Mouse (Mus musculus) neural tube, embryonic 15.5 days (tissue): Measurements from ENCODE around the gene Ccdc105. TPM values are rescaled to one million over a fixed set of nuclear protein-coding genes. Genes with fewer than 3 reads are reported as not detected.

ENCODE experiments used
- ATAC-seq: fragments of 200-750 bp; cut with Nextera tagmentation; 2 replicates; pipeline ENCODE4 v1.8.0; 2017; ENCODE audit warnings: mild to moderate bottlenecking, moderate TSS enrichment, moderate library complexity; ENCODE audit not compliant: low FRiP score
- H3K27ac ChIP-seq: fragments of 300-500 bp; sonication (generic); replicated peaks from 2 replicates; pipeline ENCODE4 v1.5.1; 2015; ENCODE audit warnings: mild to moderate bottlenecking, inconsistent platforms
- H3K27me3 ChIP-seq: fragments of 300-500 bp; sonication (generic); replicated peaks from 2 replicates; pipeline ENCODE4 v1.6.1; 2015; ENCODE audit warnings: inconsistent platforms
- H3K36me3 ChIP-seq: fragments of 300-500 bp; sonication (generic); 2 replicates; pipeline ENCODE4 v1.6.1; 2015; ENCODE audit warnings: inconsistent platforms
- H3K4me1 ChIP-seq: fragments of 300-500 bp; sonication (generic); 2 replicates; pipeline ENCODE4 v1.6.1; 2015; ENCODE audit warnings: inconsistent platforms
- H3K4me2 ChIP-seq: fragments of 300-500 bp; sonication (generic); 2 replicates; pipeline ENCODE4 v1.6.1; 2015; ENCODE audit warnings: inconsistent platforms, mild to moderate bottlenecking, moderate library complexity
- H3K4me3 ChIP-seq: fragments of 300-500 bp; sonication (generic); replicated peaks from 2 replicates; pipeline ENCODE4 v1.5.1; 2015; ENCODE audit warnings: mild to moderate bottlenecking, inconsistent platforms
- H3K9ac ChIP-seq: fragments of 300-500 bp; sonication (generic); replicated peaks from 2 replicates; pipeline ENCODE4 v1.6.1; 2015; ENCODE audit warnings: mild to moderate bottlenecking, inconsistent platforms
- H3K9me3 ChIP-seq: fragments of 300-500 bp; sonication (generic); replicated peaks from 2 replicates; pipeline ENCODE4 v1.6.1; 2016; ENCODE audit warnings: inconsistent platforms
- WGBS: fragments of 180-500 bp; shearing (Covaris S2); methylation state at CpG from one replicate; pipeline ENCODE4 v1.1.7; 2015; ENCODE audit warnings: mixed read lengths; 5-methylcytosine and 5-hydroxymethylcytosine counted together
- polyA plus RNA-seq: library from polyadenylated mRNA; unstranded; fragments of >200 nt; fragmentation: Nextera tagmentation; extraction: Ambion mirVana; gene quantifications from 2 replicates; pipeline ENCODE4 v1.2.1, GENCODE M21; 2015

Gene Ccdc105
- 0.36 and 0.49 TPM in 2 replicates for polyA plus RNA-seq

DNA sequence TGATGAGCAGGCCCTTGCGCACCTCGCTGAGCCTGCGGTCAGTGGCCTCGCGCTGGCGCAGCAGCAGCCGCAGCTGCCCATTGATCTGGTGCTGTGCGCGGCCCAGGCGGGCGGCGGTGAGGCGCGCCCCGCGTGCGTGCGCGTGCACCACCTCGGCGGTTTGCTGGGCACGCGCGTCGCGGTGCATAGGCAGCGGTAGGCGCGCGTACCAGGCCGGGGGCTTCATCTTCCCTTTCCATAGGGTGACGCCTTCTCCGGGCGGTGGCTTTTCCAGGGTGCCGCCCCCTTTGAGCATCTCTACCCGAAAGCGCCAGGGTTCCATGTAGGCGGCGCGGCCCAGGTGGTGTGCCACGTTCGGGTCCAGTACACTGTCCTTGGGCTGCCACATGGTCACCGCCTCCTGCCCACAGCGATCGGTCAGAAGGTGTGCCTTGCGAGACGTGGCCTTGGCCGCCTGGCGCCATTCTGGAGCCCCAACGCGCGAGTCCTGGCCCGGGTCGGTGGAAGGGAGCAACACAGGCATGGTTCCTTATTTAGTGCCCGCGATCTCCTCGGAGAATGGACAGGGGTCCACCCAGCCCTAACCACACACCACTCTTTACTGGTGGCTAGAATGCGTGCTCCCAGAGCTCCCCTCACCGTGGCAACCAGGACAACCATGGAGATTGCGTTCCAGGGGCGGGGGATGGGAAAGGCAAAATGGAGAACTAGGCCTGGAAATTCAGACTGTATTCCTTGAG is at the start of gene Ccdc105:
Gene Ccdc105, minus strand, starts transcription at position 614 of the 740 bp plus-strand sequence.
- Histone ChIP-seq H3K4me2 (peak within 1 kb of the TSS; percentile 79), H3K4me3 (peak within 1 kb of the TSS; percentile 48), H3K27ac (peak within 1 kb of the TSS; percentile 92), H3K27me3 (no peaks in the 10 kb centered on the region; the same call in 1 of the 2 replicates), H3K9me3 (no peaks in the 10 kb centered on the region), H3K4me1 (peaks cover 23% of the 10 kb centered on the region), H3K9ac (peak within 1 kb of the TSS; percentile 60), H3K36me3 (no peaks in the 10 kb centered on the region)
- under 1% methylated on average over 61 of the region's 61 CpGs for WGBS
- ATAC-seq, result peak; percentile 96

DNA sequence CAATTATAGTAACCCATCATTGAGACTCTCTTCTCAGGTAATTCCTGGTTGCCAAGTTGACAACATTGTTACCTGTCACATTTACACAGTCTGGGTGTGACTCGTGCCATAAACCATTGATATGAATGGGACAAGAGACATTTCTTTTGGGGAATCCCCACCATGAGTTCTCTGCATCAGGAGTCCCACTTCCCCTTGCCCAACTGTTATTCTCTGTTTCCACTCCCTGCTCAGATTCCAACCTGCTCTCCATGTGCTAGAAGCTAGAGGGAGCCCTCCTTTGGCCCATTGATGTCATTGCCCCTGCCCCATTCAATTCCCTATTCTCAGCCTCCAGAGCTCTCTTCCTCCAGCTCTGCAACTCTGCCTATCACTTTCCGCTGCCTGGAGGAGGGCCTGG is 48.6 kb upstream of the Ccdc105 start:
- Histone ChIP-seq H3K4me1 (no peaks in the 10 kb centered on the region), H3K9me3 (no peaks in the 10 kb centered on the region), H3K9ac (no peak overlapping the region), H3K4me2 (no peak overlapping the region), H3K27me3 (no peaks in the 10 kb centered on the region), H3K27ac (no peak overlapping the region), H3K4me3 (no peak overlapping the region), H3K36me3 (peaks cover 5% of the 10 kb centered on the region; the same call in 1 of the 2 replicates)
- WGBS, result 90% methylated on average over 2 of the region's 2 CpGs
- ATAC-seq, result no peak

DNA sequence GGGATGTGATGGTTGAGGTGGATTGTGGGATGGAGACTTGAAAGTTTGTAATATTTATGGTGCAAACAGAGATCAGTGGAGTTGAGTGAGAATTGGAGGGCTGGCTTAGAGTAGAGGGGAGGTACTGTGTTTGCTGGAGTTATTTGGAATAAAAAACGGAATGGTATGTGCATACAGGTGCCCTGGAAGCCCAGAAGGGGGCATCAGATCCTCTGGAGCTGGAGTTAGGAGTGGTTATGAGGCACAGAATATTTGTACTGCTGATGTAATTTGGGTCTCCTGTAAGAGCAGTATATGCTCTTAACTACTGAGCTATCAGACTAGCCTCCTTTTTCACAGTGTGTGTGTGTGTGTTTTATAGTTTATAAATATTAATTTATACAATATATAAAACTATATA is 37.7 kb upstream of the Ccdc105 start:
- H3K9ac ChIP-seq, result no peak overlapping the region
- no peak overlapping the region for H3K27ac ChIP-seq
- H3K27me3 ChIP-seq, result no peaks in the 10 kb centered on the region
- H3K4me1 ChIP-seq, result peaks cover 12% of the 10 kb centered on the region
- H3K36me3 ChIP-seq, result peaks cover 5% of the 10 kb centered on the region; the same call in 1 of the 2 replicates
- H3K9me3 ChIP-seq, result no peaks in the 10 kb centered on the region
- ATAC-seq, result no peak
- H3K4me2 ChIP-seq, result no peak overlapping the region
- 44% methylated on average over 1 of the region's 1 CpGs for WGBS
- no peak overlapping the region for H3K4me3 ChIP-seq

DNA sequence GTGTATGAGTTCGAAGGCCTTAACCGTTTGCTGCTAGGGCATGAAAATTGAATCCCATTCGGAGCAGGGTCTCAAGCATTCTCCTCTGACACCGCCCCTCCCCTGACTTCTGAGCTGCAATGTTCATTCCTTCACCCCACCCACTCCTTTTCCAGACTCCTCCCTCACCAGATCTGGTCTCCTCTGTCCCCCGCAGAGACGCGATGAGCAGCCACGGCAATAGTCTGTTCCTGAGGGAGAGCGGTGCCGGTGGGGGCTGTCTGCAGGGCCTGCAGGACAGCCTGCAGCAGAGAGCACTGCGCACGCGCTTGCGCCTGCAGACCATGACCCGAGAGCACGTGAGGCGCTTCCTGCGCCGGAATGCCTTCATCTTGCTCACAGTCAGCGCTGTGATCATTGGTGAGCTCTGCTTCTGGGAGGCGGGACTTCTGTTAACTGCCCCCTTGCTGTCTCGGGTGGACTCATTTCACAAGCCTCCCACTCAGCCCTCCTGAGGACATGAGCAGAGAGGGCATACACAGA is 34.8 kb upstream of the Ccdc105 start:
- H3K4me3 ChIP-seq, result peak overlapping the region; percentile 55

DNA sequence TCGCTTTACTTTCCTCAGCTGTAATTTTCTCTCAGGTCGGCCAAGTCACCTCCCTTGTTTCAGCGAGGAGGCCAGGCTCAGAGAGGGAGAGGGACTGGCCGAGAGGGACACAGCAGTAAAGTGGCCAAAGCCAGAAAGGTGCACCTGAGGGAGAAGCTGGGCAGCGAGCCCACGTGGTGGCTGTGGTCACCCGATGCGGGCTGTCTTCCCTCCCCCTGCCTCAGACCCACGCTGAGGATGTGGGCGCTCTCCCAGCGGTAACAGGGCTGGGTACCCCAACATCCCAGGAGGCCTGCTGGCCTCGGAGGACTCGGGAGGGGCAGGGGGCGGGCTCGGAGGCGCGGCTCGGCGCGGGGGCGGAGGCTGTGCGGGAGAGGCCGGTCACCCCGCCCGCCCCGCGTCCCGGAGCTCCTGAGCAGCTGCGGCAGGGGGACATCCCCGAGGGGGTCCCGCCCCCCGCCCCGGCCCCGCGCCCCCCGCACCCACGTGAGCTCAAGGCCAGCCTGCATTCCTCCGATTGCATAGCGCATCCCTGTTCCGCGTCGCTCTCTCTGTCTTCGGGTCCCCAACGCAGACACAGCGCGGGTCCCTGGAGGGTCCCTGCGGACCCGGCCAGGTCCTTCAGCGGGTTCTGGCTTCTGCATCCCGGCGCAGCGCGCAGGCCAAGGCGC is 27.3 kb upstream of the Ccdc105 start, which contains the start of gene Slc1a6:
Gene Slc1a6, plus strand, starts transcription at position 516 of the 671 bp plus-strand sequence.
- H3K9me3 ChIP-seq, result no peaks in the 10 kb centered on the region
- no peaks in the 10 kb centered on the region; the same call in 1 of the 2 replicates for H3K36me3 ChIP-seq
- peak within 1 kb of the TSS; percentile 77 for H3K9ac ChIP-seq
- peak; percentile 80 for ATAC-seq
- WGBS, result under 1% methylated on average over 41 of the region's 54 CpGs
- peak within 1 kb of the TSS; percentile 71 for H3K27ac ChIP-seq
- peak within 1 kb of the TSS; percentile 97 for H3K4me2 ChIP-seq
- H3K4me3 ChIP-seq, result peak within 1 kb of the TSS; percentile 63
- peaks cover 28% of the 10 kb centered on the region for H3K4me1 ChIP-seq
- no peaks in the 10 kb centered on the region for H3K27me3 ChIP-seq

More for the DNA sequence above, 34.8 kb upstream of the Ccdc105 start:
- no peaks in the 10 kb centered on the region for H3K9me3 ChIP-seq
- 2% methylated on average over 22 of the region's 22 CpGs for WGBS
- peak overlapping the region; percentile 87 for H3K27ac ChIP-seq
- peak overlapping the region; percentile 66 for H3K9ac ChIP-seq
- peaks cover 5% of the 10 kb centered on the region; the same call in 1 of the 2 replicates for H3K36me3 ChIP-seq
- H3K4me1 ChIP-seq, result peaks cover 21% of the 10 kb centered on the region
- H3K4me2 ChIP-seq, result peak overlapping the region; percentile 67
- ATAC-seq, result peak; percentile 97
- H3K27me3 ChIP-seq, result no peaks in the 10 kb centered on the region

DNA sequence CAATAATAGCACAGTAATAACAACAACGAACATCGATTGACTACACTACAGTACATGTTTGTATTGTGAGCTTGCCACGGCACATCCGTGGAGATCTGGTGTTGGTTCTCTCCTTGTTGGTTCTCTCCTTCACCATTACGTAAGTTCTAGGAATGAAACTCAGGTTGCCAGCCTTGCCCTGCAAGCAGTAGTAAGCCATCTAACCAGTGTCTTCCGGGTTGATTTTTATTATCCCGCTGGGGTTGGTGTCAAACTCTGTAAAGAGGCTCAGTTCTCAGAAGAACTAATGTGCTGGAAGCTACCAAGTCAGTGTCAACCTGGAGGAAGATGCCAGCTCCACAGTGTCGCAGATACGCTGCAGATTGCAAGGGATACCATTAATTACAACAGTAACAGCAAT is 26.7 kb upstream of the Ccdc105 start:
- peak overlapping the region; percentile 77 for H3K9ac ChIP-seq
- peaks cover 28% of the 10 kb centered on the region for H3K4me1 ChIP-seq
- peak overlapping the region; percentile 63 for H3K4me3 ChIP-seq
- H3K9me3 ChIP-seq, result no peaks in the 10 kb centered on the region
- peak overlapping the region; percentile 71 for H3K27ac ChIP-seq
- H3K36me3 ChIP-seq, result no peaks in the 10 kb centered on the region; the same call in 1 of the 2 replicates
- 0 out of 2 replicates have a peak, but pooled peaks have one; percentile 7 for ATAC-seq
- WGBS, result 49% methylated on average over 9 of the region's 9 CpGs
- H3K27me3 ChIP-seq, result no peaks in the 10 kb centered on the region
- peak overlapping the region; percentile 97 for H3K4me2 ChIP-seq

DNA sequence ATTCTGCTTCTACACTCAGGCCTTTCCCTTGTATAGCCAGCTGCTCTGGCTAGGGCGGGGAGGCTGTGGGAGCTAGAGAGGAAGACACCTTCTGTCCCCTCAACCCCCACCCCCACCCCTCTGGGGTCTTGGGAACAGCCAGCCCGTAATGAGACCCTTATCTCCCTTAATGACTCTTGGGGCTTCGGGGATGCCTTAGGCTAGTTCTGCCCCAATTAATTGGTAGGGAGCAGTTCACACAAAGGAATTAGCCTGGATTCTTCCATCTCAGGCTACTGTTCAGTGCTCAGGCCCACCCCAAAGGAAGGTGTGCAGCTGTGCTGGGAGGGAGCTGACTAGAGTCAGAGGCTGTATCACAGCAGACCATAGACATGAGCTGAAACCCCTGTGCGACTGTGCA is 23.0 kb upstream of the Ccdc105 start:
- Histone ChIP-seq H3K9me3 (no peaks in the 10 kb centered on the region), H3K4me2 (no peak overlapping the region), H3K27ac (no peak overlapping the region), H3K27me3 (no peaks in the 10 kb centered on the region), H3K4me1 (peaks cover 13% of the 10 kb centered on the region), H3K4me3 (no peak overlapping the region), H3K36me3 (no peaks in the 10 kb centered on the region), H3K9ac (no peak overlapping the region)
- 39% methylated on average over 4 of the region's 4 CpGs for WGBS
- ATAC-seq, result no peak

DNA sequence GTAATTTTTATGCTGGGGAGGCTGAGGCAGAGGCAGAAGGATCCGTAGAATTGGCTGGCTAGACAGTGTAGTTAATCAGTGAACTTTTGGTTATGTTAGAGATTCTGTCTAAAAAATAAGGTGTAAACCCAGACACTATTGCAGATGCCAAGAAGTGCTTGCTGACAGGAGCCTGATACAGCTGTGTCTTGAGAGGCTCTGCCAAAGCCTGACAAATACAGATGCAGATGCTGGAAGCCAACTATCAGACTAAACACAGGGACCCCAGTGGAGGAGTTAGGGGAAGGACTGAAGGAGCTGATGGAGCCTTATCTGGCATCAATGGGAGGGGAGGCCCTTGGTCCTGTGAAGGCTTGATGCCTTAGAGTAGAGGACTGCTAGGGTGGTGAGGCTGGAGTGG is 12.7 kb upstream of the Ccdc105 start:
- ATAC-seq, result no peak
- H3K4me3 ChIP-seq, result no peak overlapping the region
- no peak overlapping the region for H3K27ac ChIP-seq
- no peaks in the 10 kb centered on the region for H3K27me3 ChIP-seq
- no peaks in the 10 kb centered on the region; the same call in none of the 2 replicates for H3K9me3 ChIP-seq
- H3K9ac ChIP-seq, result no peak overlapping the region
- 92% methylated on average over 1 of the region's 1 CpGs for WGBS
- no peak overlapping the region for H3K4me2 ChIP-seq
- no peaks in the 10 kb centered on the region for H3K36me3 ChIP-seq
- H3K4me1 ChIP-seq, result no peaks in the 10 kb centered on the region

DNA sequence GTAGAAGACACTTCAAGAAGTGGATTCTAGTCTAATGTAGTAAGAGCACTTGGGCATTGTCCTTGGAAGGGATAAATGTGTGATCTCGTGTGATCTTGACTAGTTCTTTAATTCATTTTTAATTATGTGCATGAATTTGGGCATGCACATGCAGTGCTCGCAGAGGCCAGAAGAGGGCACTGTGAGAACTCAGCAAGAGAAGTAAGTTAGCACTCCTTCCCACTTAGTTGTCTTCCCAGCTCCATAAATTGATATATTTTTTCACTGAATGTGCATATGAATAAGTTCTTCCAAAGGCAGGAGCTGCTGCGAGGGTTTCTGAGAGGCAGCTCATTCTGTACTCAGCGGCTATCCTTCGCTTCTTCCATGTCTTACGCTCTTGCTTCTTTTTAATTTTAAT is 3.2 kb upstream of the Ccdc105 start:
- Histone ChIP-seq H3K4me3 (no peak overlapping the region), H3K27me3 (no peaks in the 10 kb centered on the region), H3K4me1 (peaks cover 15% of the 10 kb centered on the region), H3K9ac (no peak overlapping the region), H3K36me3 (no peaks in the 10 kb centered on the region), H3K9me3 (no peaks in the 10 kb centered on the region), H3K4me2 (no peak overlapping the region), H3K27ac (no peak overlapping the region)
- ATAC-seq, result no peak
- WGBS, result 35% methylated on average over 6 of the region's 6 CpGs

DNA sequence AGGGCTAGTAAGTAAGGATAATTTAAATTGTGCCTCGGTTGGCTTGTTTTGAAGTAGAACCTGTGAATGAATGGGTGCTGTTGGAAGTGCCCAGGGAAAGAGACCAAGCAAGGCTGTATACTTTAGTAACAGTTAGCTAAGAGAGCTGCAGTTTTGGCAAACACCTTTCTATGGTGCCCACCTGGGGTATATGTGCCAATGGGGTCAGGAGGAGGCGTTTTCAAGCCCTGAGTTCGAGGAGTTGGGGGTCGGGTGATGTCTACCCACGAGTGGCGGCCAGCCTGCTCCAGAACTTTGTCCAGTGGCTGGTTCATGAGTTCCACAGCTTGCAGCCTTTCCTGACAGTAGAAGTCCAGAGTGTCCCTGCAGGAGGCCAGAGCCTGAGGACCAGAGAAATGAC is 3.9 kb downstream of the Ccdc105 start:
- H3K27me3 ChIP-seq, result no peaks in the 10 kb centered on the region; the same call in 1 of the 2 replicates
- no peaks in the 10 kb centered on the region for H3K9me3 ChIP-seq
- no peak overlapping the region for H3K27ac ChIP-seq
- no peak for ATAC-seq
- H3K4me2 ChIP-seq, result no peak overlapping the region
- 91% methylated on average over 6 of the region's 6 CpGs for WGBS
- no peak overlapping the region for H3K9ac ChIP-seq
- peaks cover 30% of the 10 kb centered on the region for H3K4me1 ChIP-seq
- no peak overlapping the region for H3K4me3 ChIP-seq
- no peaks in the 10 kb centered on the region for H3K36me3 ChIP-seq

DNA sequence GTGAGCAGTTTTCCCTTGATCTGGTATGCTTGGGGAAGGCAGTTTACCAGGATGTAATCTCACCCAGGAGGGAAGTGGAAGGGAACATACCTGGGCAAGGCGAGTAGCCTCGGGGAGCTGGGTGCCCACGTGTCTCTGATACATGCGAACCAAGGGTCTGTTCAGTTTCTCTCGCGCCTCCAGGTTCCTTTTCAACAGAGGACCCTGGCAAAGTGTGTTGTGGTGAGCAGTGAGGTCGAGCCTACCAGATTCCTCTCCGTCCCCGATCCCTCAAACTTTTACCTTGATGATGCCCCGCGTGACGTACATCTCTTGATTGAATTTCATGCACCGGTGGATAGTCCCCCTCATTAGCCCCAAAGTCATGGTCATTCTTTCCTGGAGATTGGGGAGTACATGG is 4.7 kb downstream of the Ccdc105 start:
- H3K36me3 ChIP-seq, result no peaks in the 10 kb centered on the region
- 79% methylated on average over 13 of the region's 13 CpGs for WGBS
- H3K27ac ChIP-seq, result no peak overlapping the region
- no peak overlapping the region for H3K9ac ChIP-seq
- no peaks in the 10 kb centered on the region for H3K9me3 ChIP-seq
- peak overlapping the region; percentile 48 for H3K4me3 ChIP-seq
- no peak for ATAC-seq
- H3K27me3 ChIP-seq, result no peaks in the 10 kb centered on the region; the same call in 1 of the 2 replicates
- peaks cover 29% of the 10 kb centered on the region for H3K4me1 ChIP-seq
- peak overlapping the region; percentile 74 for H3K4me2 ChIP-seq
